Mouse (Mus musculus) kidney, embryonic 14.5 days (tissue): ENCODE data around the gene Sap18b. TPM values are rescaled to one million over a fixed set of nuclear protein-coding genes. Genes with fewer than 3 reads are reported as not detected.

Source experiments
- ATAC-seq: fragments of 200-750 bp; cut with Nextera tagmentation; 2 replicates; pipeline ENCODE4 v1.8.0; 2017; ENCODE audit warnings: moderate number of reproducible peaks, mild to moderate bottlenecking, moderate TSS enrichment, moderate library complexity; ENCODE audit not compliant: low FRiP score, low TSS enrichment
- H3K27ac ChIP-seq: fragments of 300-500 bp; sonication (generic); 2 replicates; pipeline ENCODE4 v1.5.1; 2014; ENCODE audit warnings: low read depth, mild to moderate bottlenecking, low read length, moderate library complexity, mixed read lengths
- H3K27me3 ChIP-seq: fragments of 300-500 bp; sonication (generic); 2 replicates; pipeline ENCODE4 v1.6.1; 2014; ENCODE audit warnings: mild to moderate bottlenecking, low read length; ENCODE audit not compliant: control insufficient read depth, insufficient read depth
- H3K36me3 ChIP-seq: fragments of 300-500 bp; sonication (generic); 2 replicates; pipeline ENCODE4 v1.6.1; 2014; ENCODE audit warnings: low read length, mixed read lengths; ENCODE audit not compliant: control insufficient read depth, insufficient read depth
- H3K4me1 ChIP-seq: fragments of 300-500 bp; sonication (generic); 2 replicates; pipeline ENCODE4 v1.6.1; 2014; ENCODE audit warnings: low read length, mixed read lengths; ENCODE audit not compliant: control insufficient read depth, insufficient read depth
- H3K4me2 ChIP-seq: fragments of 300-500 bp; sonication (generic); replicated peaks from 2 replicates; pipeline ENCODE4 v1.6.1; 2014; ENCODE audit warnings: low read depth, mild to moderate bottlenecking, low read length
- H3K4me3 ChIP-seq: fragments of 300-500 bp; sonication (generic); 2 replicates; pipeline ENCODE4 v1.5.1; 2014; ENCODE audit warnings: mild to moderate bottlenecking, low read length
- H3K9ac ChIP-seq: fragments of 300-500 bp; sonication (generic); 2 replicates; pipeline ENCODE4 v1.6.1; 2014; ENCODE audit warnings: low read depth, mild to moderate bottlenecking, low read length, moderate library complexity
- H3K9me3 ChIP-seq: fragments of 300-500 bp; sonication (generic); 2 replicates; pipeline ENCODE4 v1.6.1; 2016; ENCODE audit warnings: low read length; ENCODE audit not compliant: control insufficient read depth
- WGBS: fragments of 180-500 bp; shearing (Covaris S2); extraction: QIAGEN DNeasy Blood & Tissue Kit; methylation state at CpG from one replicate; pipeline ENCODE4 v1.1.7; 2014; 5-methylcytosine and 5-hydroxymethylcytosine counted together
- polyA plus RNA-seq: library from polyadenylated mRNA; unstranded; fragments of >200 nt; fragmentation: Nextera tagmentation; extraction: Ambion mirVana; gene quantifications from 2 replicates; pipeline ENCODE4 v1.2.1, GENCODE M21; 2014

Gene Sap18b
- polyA plus RNA-seq, 1 experiment from 2014 or later: 359 TPM

- 70% methylated on average over 4 of the region's 4 CpGs for WGBS
Measured at GRCm38 (mm10) chr8:95835891-95836290, 10.7 kb downstream of the Sap18b start.

GRCm38 (mm10) chr8:95837266-95837665 is 12.1 kb downstream of the Sap18b start:
- Histone ChIP-seq H3K4me2 (no peak overlapping the region), H3K27me3 (no peaks in the 10 kb centered on the region), H3K36me3 (peaks cover 13% of the 10 kb centered on the region; the same call in 1 of the 2 replicates), H3K9me3 (no peaks in the 10 kb centered on the region), H3K4me3 (no peak overlapping the region), H3K9ac (no peak overlapping the region), H3K4me1 (peaks cover 3% of the 10 kb centered on the region; the same call in 1 of the 2 replicates), H3K27ac (no peak overlapping the region)
- no peak for ATAC-seq
- WGBS: 92% methylated on average over 10 of the region's 10 CpGs

More at GRCm38 (mm10) chr8:95835891-95836290, 10.7 kb downstream of the Sap18b start:
- Histone ChIP-seq H3K27me3 (no peaks in the 10 kb centered on the region), H3K27ac (no peak overlapping the region), H3K9ac (no peak overlapping the region), H3K4me3 (no peak overlapping the region), H3K4me2 (no peak overlapping the region), H3K4me1 (peaks cover 3% of the 10 kb centered on the region; the same call in 1 of the 2 replicates), H3K36me3 (peaks cover 10% of the 10 kb centered on the region; the same call in 1 of the 2 replicates), H3K9me3 (no peaks in the 10 kb centered on the region)
- no peak for ATAC-seq

- Histone ChIP-seq H3K27me3 (no peaks in the 10 kb centered on the region), H3K36me3 (peaks cover 18% of the 10 kb centered on the region), H3K9me3 (no peaks in the 10 kb centered on the region), H3K9ac (no peak overlapping the region), H3K4me1 (no peaks in the 10 kb centered on the region), H3K27ac (no peak overlapping the region), H3K4me2 (no peak overlapping the region), H3K4me3 (no peak overlapping the region)
- WGBS: 100% methylated on average over 4 of the region's 4 CpGs
- ATAC-seq: no peak
Measured at GRCm38 (mm10) chr8:95839289-95839688, 14.1 kb downstream of the Sap18b start.

- H3K27ac ChIP-seq: no peak overlapping the region
- H3K4me3 ChIP-seq: no peak overlapping the region
- no peaks in the 10 kb centered on the region for H3K9me3 ChIP-seq
- no peaks in the 10 kb centered on the region for H3K27me3 ChIP-seq
- 0 out of 2 replicates have a peak, but pooled peaks have one; percentile 26 for ATAC-seq
- H3K4me1 ChIP-seq: no peaks in the 10 kb centered on the region
- peaks cover 30% of the 10 kb centered on the region for H3K36me3 ChIP-seq
- H3K9ac ChIP-seq: no peak overlapping the region
- WGBS: 94% methylated on average over 15 of the region's 15 CpGs
- H3K4me2 ChIP-seq: no peak overlapping the region
Measured at GRCm38 (mm10) chr8:95841436-95841835, 16.3 kb downstream of the Sap18b start.

- Histone ChIP-seq H3K9me3 (no peaks in the 10 kb centered on the region), H3K36me3 (peaks cover 24% of the 10 kb centered on the region), H3K27me3 (no peaks in the 10 kb centered on the region), H3K4me3 (no peak overlapping the region), H3K4me2 (no peak overlapping the region), H3K27ac (no peak overlapping the region), H3K9ac (no peak overlapping the region), H3K4me1 (no peaks in the 10 kb centered on the region)
- ATAC-seq: no peak
- WGBS: 92% methylated on average over 6 of the region's 6 CpGs
Measured at GRCm38 (mm10) chr8:95843968-95844367, 18.8 kb downstream of the Sap18b start.

GRCm38 (mm10) chr8:95845026-95845425 is 19.9 kb downstream of the Sap18b start:
- Histone ChIP-seq H3K36me3 (peaks cover 24% of the 10 kb centered on the region), H3K4me1 (no peaks in the 10 kb centered on the region)
- WGBS: 87% methylated on average over 7 of the region's 7 CpGs

GRCm38 (mm10) chr8:95848061-95848551 is 23.0 kb downstream of the Sap18b start:
- Histone ChIP-seq H3K27ac (no peak overlapping the region), H3K36me3 (peaks cover 17% of the 10 kb centered on the region), H3K9ac (no peak overlapping the region), H3K4me3 (no peak overlapping the region), H3K4me2 (no peak overlapping the region), H3K9me3 (no peaks in the 10 kb centered on the region), H3K4me1 (peaks cover 8% of the 10 kb centered on the region), H3K27me3 (no peaks in the 10 kb centered on the region)
- 79% methylated on average over 24 of the region's 24 CpGs for WGBS
- no peak for ATAC-seq

More at GRCm38 (mm10) chr8:95845026-95845425, 19.9 kb downstream of the Sap18b start:
- Histone ChIP-seq H3K4me3 (no peak overlapping the region), H3K27ac (no peak overlapping the region), H3K9me3 (no peaks in the 10 kb centered on the region), H3K4me2 (no peak overlapping the region), H3K27me3 (no peaks in the 10 kb centered on the region), H3K9ac (no peak overlapping the region)
- no peak for ATAC-seq

GRCm38 (mm10) chr8:95848734-95849464 is 23.8 kb downstream of the Sap18b start:
- no peak for ATAC-seq
- no peak overlapping the region for H3K4me3 ChIP-seq
- WGBS: 95% methylated on average over 19 of the region's 19 CpGs

GRCm38 (mm10) chr8:95850326-95850725 is 25.2 kb downstream of the Sap18b start:
- Histone ChIP-seq H3K4me2 (no peak overlapping the region), H3K9me3 (no peaks in the 10 kb centered on the region), H3K4me1 (peaks cover 8% of the 10 kb centered on the region), H3K27me3 (no peaks in the 10 kb centered on the region), H3K9ac (no peak overlapping the region), H3K36me3 (peaks cover 8% of the 10 kb centered on the region; the same call in 1 of the 2 replicates), H3K4me3 (no peak overlapping the region), H3K27ac (no peak overlapping the region)
- ATAC-seq: no peak
- WGBS: 87% methylated on average over 2 of the region's 2 CpGs

More at GRCm38 (mm10) chr8:95848734-95849464, 23.8 kb downstream of the Sap18b start:
- Histone ChIP-seq H3K4me2 (no peak overlapping the region), H3K9me3 (no peaks in the 10 kb centered on the region), H3K36me3 (peaks cover 13% of the 10 kb centered on the region), H3K4me1 (peaks cover 8% of the 10 kb centered on the region), H3K27me3 (no peaks in the 10 kb centered on the region), H3K9ac (no peak overlapping the region), H3K27ac (no peak overlapping the region)
